Mouse (Mus musculus) heart, postnatal 0 days (tissue): ENCODE data around the gene Crhr1. TPM values are rescaled to one million over a fixed set of nuclear protein-coding genes. Genes with fewer than 3 reads are reported as not detected.

Experiments used
- ATAC-seq: fragments of 200-750 bp; cut with Nextera tagmentation; 2 replicates; pipeline ENCODE4 v1.8.0; 2017; ENCODE audit warnings: low read depth, moderate number of reproducible peaks, moderate library complexity; ENCODE audit not compliant: insufficient read depth
- DNase-seq: peaks from one replicate; pipeline ENCODE4 v3.0.0-alpha.2; 2016; ENCODE audit warnings: low spot score
- H3K27ac ChIP-seq: fragments of 300-500 bp; sonication (generic); 2 replicates; pipeline ENCODE4 v1.5.1; 2014; ENCODE audit warnings: low read depth, mild to moderate bottlenecking
- H3K27me3 ChIP-seq: fragments of 300-500 bp; sonication (generic); 2 replicates; pipeline ENCODE4 v1.6.1; 2014; ENCODE audit warnings: low read length, mixed read lengths; ENCODE audit not compliant: control insufficient read depth, insufficient read depth
- H3K36me3 ChIP-seq: fragments of 300-500 bp; sonication (generic); replicated peaks from 2 replicates; pipeline ENCODE4 v1.6.1; 2014; ENCODE audit warnings: low read length, mixed read lengths; ENCODE audit not compliant: control insufficient read depth, insufficient read depth
- H3K4me1 ChIP-seq: fragments of 300-500 bp; sonication (generic); 2 replicates; pipeline ENCODE4 v1.6.1; 2014; ENCODE audit warnings: antibody characterized with exemption; ENCODE audit not compliant: control insufficient read depth, insufficient read depth
- H3K4me2 ChIP-seq: fragments of 300-500 bp; sonication (generic); 2 replicates; pipeline ENCODE4 v1.6.1; 2014; ENCODE audit warnings: low read depth, mild to moderate bottlenecking, low read length, moderate library complexity
- H3K4me3 ChIP-seq: fragments of 300-500 bp; sonication (generic); 2 replicates; pipeline ENCODE4 v1.5.1; 2014; ENCODE audit warnings: low read depth, low read length
- H3K9ac ChIP-seq: fragments of 300-500 bp; sonication (generic); replicated peaks from 2 replicates; pipeline ENCODE4 v1.6.1; 2014; ENCODE audit warnings: low read depth, low read length, mixed read lengths
- H3K9me3 ChIP-seq: fragments of 300-500 bp; sonication (generic); replicated peaks from 2 replicates; pipeline ENCODE4 v1.6.1; 2016; ENCODE audit warnings: low read length; ENCODE audit not compliant: control insufficient read depth
- CTCF ChIP-seq: IDR thresholded peaks from 2 replicates; pipeline ENCODE4 v1.5.1; 2016; ENCODE audit warnings: antibody characterized with exemption, control low read depth, low read depth
- EP300 ChIP-seq: IDR thresholded peaks from 2 replicates; pipeline ENCODE4 v1.6.1; 2016; ENCODE audit warnings: antibody characterized with exemption, low read depth
- WGBS: fragments of 180-500 bp; shearing (Covaris S2); extraction: QIAGEN DNeasy Blood & Tissue Kit; methylation state at CpG from one replicate; pipeline ENCODE4 v1.1.7; 2014; 5-methylcytosine and 5-hydroxymethylcytosine counted together
- polyA plus RNA-seq: library from polyadenylated mRNA; unstranded; fragments of >200 nt; fragmentation: Nextera tagmentation; extraction: Ambion mirVana; gene quantifications from 2 replicates; pipeline ENCODE4 v1.2.1, GENCODE M21; 2015
- total RNA-seq: library from RNA; depleted of rRNA; stranded (reverse); fragments of >200 nt; gene quantifications from 2 replicates; pipeline ENCODE4 v1.2.3, GENCODE M21; 2014; ENCODE audit warnings: low replicate concordance; rRNA removed

Gene Crhr1
- total and polyA plus RNA-seq, 2 experiments from 2014 or later = not detected

GRCm38 (mm10) chr11:104218075-104218474, 85.4 kb downstream of the Crhr1 start:
- H3K4me1 ChIP-seq = no peaks in the 10 kb centered on the region
- no peak overlapping the region for H3K4me2 ChIP-seq
- H3K4me3 ChIP-seq = no peak overlapping the region
- no peaks in the 10 kb centered on the region for H3K36me3 ChIP-seq
- ATAC-seq (no peak), DNase-seq (no peak)
- no peak for TF ChIP-seq EP300
- no peak for TF ChIP-seq CTCF
- no peak overlapping the region for H3K27ac ChIP-seq
- no peaks in the 10 kb centered on the region for H3K9me3 ChIP-seq
- 66% methylated on average over 3 of the region's 3 CpGs for WGBS
- no peak overlapping the region for H3K9ac ChIP-seq
- H3K27me3 ChIP-seq = no peaks in the 10 kb centered on the region

DNA sequence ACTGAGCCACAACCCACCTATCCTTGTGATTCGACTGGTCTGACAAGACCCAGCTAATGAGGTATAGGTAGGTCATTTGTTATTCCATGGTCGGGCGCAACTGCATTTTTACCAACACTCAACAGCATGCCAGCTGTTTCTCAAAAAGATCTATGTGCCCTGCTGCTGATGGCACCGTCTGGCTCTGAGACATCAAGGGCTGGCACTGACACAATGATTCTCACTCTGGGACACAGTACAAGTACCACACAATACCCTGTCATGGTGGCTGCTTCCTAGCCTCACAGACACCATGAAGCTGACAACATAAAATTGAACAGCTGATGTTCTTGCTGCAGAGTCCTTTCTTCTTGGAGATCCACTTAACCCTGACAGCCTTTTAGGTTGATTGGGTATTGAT, 87.6 kb downstream of the Crhr1 start:
- no peak for TF ChIP-seq EP300
- TF ChIP-seq CTCF = no peak
- 78% methylated on average over 4 of the region's 4 CpGs for WGBS
- H3K4me3 ChIP-seq = no peak overlapping the region
- H3K36me3 ChIP-seq = no peaks in the 10 kb centered on the region
- H3K9me3 ChIP-seq = no peaks in the 10 kb centered on the region
- H3K27me3 ChIP-seq = no peaks in the 10 kb centered on the region
- H3K4me2 ChIP-seq = no peak overlapping the region
- H3K9ac ChIP-seq = no peak overlapping the region
- DNase-seq (no peak), ATAC-seq (no peak)
- no peak overlapping the region for H3K27ac ChIP-seq
- H3K4me1 ChIP-seq = no peaks in the 10 kb centered on the region

GRCm38 (mm10) chr11:104221751-104222150, 89.1 kb downstream of the Crhr1 start:
- H3K9ac ChIP-seq = no peak overlapping the region
- H3K27ac ChIP-seq = no peak overlapping the region
- ATAC-seq (no peak), DNase-seq (no peak)
- TF ChIP-seq CTCF = no peak
- TF ChIP-seq EP300 = no peak
- H3K27me3 ChIP-seq = no peaks in the 10 kb centered on the region
- no peaks in the 10 kb centered on the region for H3K9me3 ChIP-seq
- no peaks in the 10 kb centered on the region for H3K36me3 ChIP-seq
- 71% methylated on average over 5 of the region's 5 CpGs for WGBS
- no peaks in the 10 kb centered on the region for H3K4me1 ChIP-seq
- no peak overlapping the region for H3K4me3 ChIP-seq
- no peak overlapping the region for H3K4me2 ChIP-seq

DNA sequence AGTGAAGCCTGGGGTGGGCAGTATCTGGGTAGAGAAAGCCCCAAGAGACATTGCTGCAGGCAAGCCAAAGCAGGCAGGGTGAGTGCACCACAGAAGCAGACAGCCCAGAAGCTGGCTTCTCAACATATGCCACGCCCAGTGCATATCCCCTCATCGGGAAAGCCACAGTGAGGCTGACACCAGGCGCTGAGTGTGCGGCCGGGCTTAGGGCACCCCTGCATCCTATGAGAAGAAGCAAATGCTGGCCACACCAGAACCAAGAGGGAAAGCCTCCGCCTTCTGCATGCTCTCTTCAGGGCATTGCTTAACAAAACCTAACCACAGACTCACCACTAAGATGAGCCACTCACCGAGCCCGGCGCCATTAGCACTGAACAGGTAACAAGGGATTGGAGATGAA, 90.6 kb downstream of the Crhr1 start:
- Histone ChIP-seq H3K27ac (no peak overlapping the region), H3K27me3 (no peaks in the 10 kb centered on the region), H3K36me3 (no peaks in the 10 kb centered on the region), H3K4me1 (no peaks in the 10 kb centered on the region), H3K9me3 (no peaks in the 10 kb centered on the region), H3K4me3 (no peak overlapping the region), H3K9ac (no peak overlapping the region), H3K4me2 (no peak overlapping the region)
- TF ChIP-seq CTCF (no peak), EP300 (no peak)
- no peak for ATAC-seq
- WGBS = 74% methylated on average over 9 of the region's 9 CpGs
- no peak for DNase-seq

Other genes starting within 250 kb of the Crhr1 start
- gene Nsf, start 178.8 kb upstream of the Crhr1 start, total RNA-seq = 18.5 and 25.2 TPM in 2 replicates
- 24.9 and 25.1 TPM in 2 replicates for gene Nsf, start 178.8 kb upstream of the Crhr1 start, polyA plus RNA-seq
- 47.7 and 53.5 TPM in 2 replicates for gene Arf2, start 166.1 kb upstream of the Crhr1 start, total RNA-seq
- 55.1 and 63.5 TPM in 2 replicates for gene Arf2, start 166.1 kb upstream of the Crhr1 start, polyA plus RNA-seq
- gene Sppl2c, start 53.5 kb downstream of the Crhr1 start, total RNA-seq = not detected in 2 replicates
- not detected in 2 replicates for gene Sppl2c, start 53.5 kb downstream of the Crhr1 start, polyA plus RNA-seq
- 0.23 and 0.31 TPM in 2 replicates for gene Mapt, start 98.5 kb downstream of the Crhr1 start, total RNA-seq
- gene Mapt, start 98.5 kb downstream of the Crhr1 start, polyA plus RNA-seq = 0.34 and 0.63 TPM in 2 replicates